In the genomic region with DNA sequence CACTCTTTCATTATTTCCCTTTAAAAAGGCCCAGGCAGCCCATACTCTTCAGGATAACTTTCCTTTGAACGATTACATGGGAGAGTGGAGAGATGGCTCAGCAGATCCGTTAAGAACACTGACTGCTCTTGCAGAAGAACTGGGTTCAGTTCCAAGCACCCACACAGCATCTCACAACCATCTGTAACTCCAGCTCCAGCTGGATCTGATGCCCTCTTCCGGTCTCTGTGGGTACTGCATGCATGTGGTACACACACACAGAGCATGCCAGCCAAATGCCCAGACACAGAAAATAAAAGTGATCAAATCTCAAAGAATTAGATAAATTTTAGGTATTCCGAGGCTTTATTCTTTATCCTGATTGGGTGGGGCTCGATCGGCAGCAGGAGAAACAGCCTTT, we compare ENCODE assay signal across 12 mouse cellular contexts.
DNase-seq lines count a peak whose midpoint lies in the region; ATAC-seq and TF ChIP-seq lines count a peak whose summit lies in the region.
"Had no signal": no experiment of that assay in that cellular context is flagged by ENCODE, and none has a peak within 500 bp of the region (broad histone marks: within the 10 kb centered on the region; RNA-seq: fewer than 3 reads in every experiment).

No protein-coding gene starts in this region.

- H3K4me2 ChIP-seq in liver, embryonic 11.5 days: no peak overlapping the region
- H3K4me2 ChIP-seq: lung, embryonic 15.5 days had no signal

- no peak for ATAC-seq in liver, embryonic 11.5 days (replicated peaks; ENCODE audit: low FRiP score)
- no peak for ATAC-seq in cerebellum, adult (ENCODE audit: insufficient number of reproducible peaks, low FRiP score, low TSS enrichment)

- TF ChIP-seq EP300 in heart, adult 2 months (IDR thresholded peaks at IDR 0.05; ENCODE audit: insufficient read depth, low read depth, low read length): no peak

- no peak overlapping the region for H3K4me3 ChIP-seq in heart, adult 2 months
- H3K4me3 ChIP-seq in liver, adult 2 months (ENCODE audit: insufficient read depth, low read depth, low read length): no peak overlapping the region
- H3K4me3 ChIP-seq in liver, embryonic 11.5 days (ENCODE audit: low read depth, low read length): no peak overlapping the region
- 0 out of 2 replicates have a peak overlapping the region, but pooled peaks have one; percentile 43 for H3K4me3 ChIP-seq in E14TG2a.4 (replicated peaks; ENCODE audit: low read length)
- H3K4me3 ChIP-seq: heart, embryonic 10.5 days; lung, embryonic 15.5 days had no signal

- TF ChIP-seq POLR2A in heart, adult 2 months (IDR thresholded peaks at IDR 0.05; ENCODE audit: insufficient read depth, low read depth, low read length): no peak
- TF ChIP-seq POLR2A in liver, adult 2 months (IDR thresholded peaks at IDR 0.05; ENCODE audit: extremely low read depth, insufficient read depth, low read length): no peak

- WGBS in heart, adult 2 months: 88% methylated on average over 6 of the region's 6 CpGs
- WGBS in liver, adult 2 months: 94% methylated on average over 6 of the region's 6 CpGs
- WGBS in liver, embryonic 11.5 days: 84% methylated on average over 6 of the region's 6 CpGs

- no peaks in the 10 kb centered on the region for H3K79me2 ChIP-seq in heart, adult 2 months (replicated peaks; ENCODE audit: control insufficient read depth, insufficient read depth, low read length)
- no peaks in the 10 kb centered on the region for H3K79me2 ChIP-seq in liver, adult 2 months (ENCODE audit: control insufficient read depth, insufficient read depth, low read length)

- TF ChIP-seq CTCF in heart, adult 2 months (IDR thresholded peaks at IDR 0.05): peak; percentile 55
- TF ChIP-seq CTCF in liver, adult 2 months (IDR thresholded peaks at IDR 0.05; ENCODE audit: low read depth, low read length): peak; percentile 10; the same call in 1 of the 2 replicates
- peak; percentile 80 for TF ChIP-seq CTCF in E14TG2a.4 (conservative IDR thresholded peaks at IDR 0.05; ENCODE audit: low read length)

- no peaks in the 10 kb centered on the region for H3K27me3 ChIP-seq in heart, adult 2 months (ENCODE audit: control insufficient read depth, insufficient read depth, low read length)
- no peaks in the 10 kb centered on the region for H3K27me3 ChIP-seq in liver, adult 2 months (ENCODE audit: control insufficient read depth, insufficient read depth, low read length)
- no peaks in the 10 kb centered on the region for H3K27me3 ChIP-seq in liver, embryonic 11.5 days (replicated peaks; ENCODE audit: control insufficient read depth, insufficient read depth, low read length)
- no peaks in the 10 kb centered on the region for H3K27me3 ChIP-seq in E14TG2a.4 (ENCODE audit: insufficient read depth, low read length)
- H3K27me3 ChIP-seq: lung, embryonic 15.5 days had no signal

- no peaks in the 10 kb centered on the region for H3K4me1 ChIP-seq in heart, adult 2 months (ENCODE audit: control insufficient read depth, insufficient read depth, low read length)
- H3K4me1 ChIP-seq in liver, adult 2 months (ENCODE audit: control insufficient read depth, insufficient read depth, low read length): no peaks in the 10 kb centered on the region
- H3K4me1 ChIP-seq in liver, embryonic 11.5 days (replicated peaks; ENCODE audit: control insufficient read depth, insufficient read depth, low read length): no peaks in the 10 kb centered on the region
- peaks cover 44% of the 10 kb centered on the region for H3K4me1 ChIP-seq in E14TG2a.4 (replicated peaks; ENCODE audit: low read depth, low read length)
- H3K4me1 ChIP-seq: heart, embryonic 10.5 days; lung, embryonic 15.5 days had no signal

- intact Hi-C loops in heart, adult 2 months (cut with DNase I): no loop called here

- no peaks in the 10 kb centered on the region for H3K9me3 ChIP-seq in liver, embryonic 11.5 days (ENCODE audit: control insufficient read depth, low read length)
- H3K9me3 ChIP-seq in E14TG2a.4 (ENCODE audit: low read length): no peaks in the 10 kb centered on the region
- H3K9me3 ChIP-seq: heart, embryonic 10.5 days; lung, embryonic 15.5 days had no signal

- no peak overlapping the region for H3K9ac ChIP-seq in heart, adult 2 months (ENCODE audit: low read depth, low read length)
- no peak overlapping the region for H3K9ac ChIP-seq in liver, adult 2 months (ENCODE audit: low read depth, low read length)
- no peak overlapping the region for H3K9ac ChIP-seq in liver, embryonic 11.5 days (ENCODE audit: low read depth, low read length)
- H3K9ac ChIP-seq: lung, embryonic 15.5 days had no signal

- H3K27ac ChIP-seq in heart, adult 2 months: no peak overlapping the region
- H3K27ac ChIP-seq in liver, adult 2 months (replicated peaks; ENCODE audit: insufficient read depth, low read depth, low read length): no peak overlapping the region
- no peak overlapping the region for H3K27ac ChIP-seq in liver, embryonic 11.5 days (ENCODE audit: low read depth, low read length)
- H3K27ac ChIP-seq: heart, embryonic 10.5 days; lung, embryonic 15.5 days had no signal

- DNase-seq in heart, adult 2 months: no peak
- DNase-seq in heart, adult 11 months: no peak
- DNase-seq in liver, adult 2 months (ENCODE audit: extremely low read depth, low read depth, low spot score): no peak
- no peak for DNase-seq in liver, embryonic 11.5 days (ENCODE audit: low spot score)
- DNase-seq in ZHBTc4 (ENCODE audit: low read depth, low spot score): peak; percentile 69
- no peak for DNase-seq in retina, postnatal 1 day
- DNase-seq: cerebellum, adult 9-11 months; heart, postnatal 4 days had no signal

- H3K36me3 ChIP-seq in heart, adult 2 months (ENCODE audit: control insufficient read depth, insufficient read depth, low read length): no peaks in the 10 kb centered on the region
- H3K36me3 ChIP-seq in liver, adult 2 months (ENCODE audit: control insufficient read depth, insufficient read depth, low read length): peaks cover 7% of the 10 kb centered on the region; the same call in 1 of the 2 replicates
- H3K36me3 ChIP-seq in liver, embryonic 11.5 days (ENCODE audit: control insufficient read depth, insufficient read depth, low read length): peaks cover 10% of the 10 kb centered on the region; the same call in 1 of the 2 replicates
- H3K36me3 ChIP-seq in E14TG2a.4 (ENCODE audit: insufficient read depth, low read length): peaks cover 57% of the 10 kb centered on the region

Comparison
In these comparisons a context has a peak if more than half of its experiments do, and no peak if none do; other contexts are left out.
1. CTCF ChIP-seq: peak in every context shown above with its lines; median percentile 80 in E14TG2a.4; 55 in heart, adult 2 months; 10 in liver, adult 2 months.